Mouse (Mus musculus): ENCODE results near the gene Dyrk1a. TPM values are rescaled to one million over a fixed set of nuclear protein-coding genes. Genes with fewer than 3 reads are reported as not detected.

The Dyrk1a gene
- polyA plus RNA-seq, 1 experiment from 2014 or later: 8.0 TPM

DNA sequence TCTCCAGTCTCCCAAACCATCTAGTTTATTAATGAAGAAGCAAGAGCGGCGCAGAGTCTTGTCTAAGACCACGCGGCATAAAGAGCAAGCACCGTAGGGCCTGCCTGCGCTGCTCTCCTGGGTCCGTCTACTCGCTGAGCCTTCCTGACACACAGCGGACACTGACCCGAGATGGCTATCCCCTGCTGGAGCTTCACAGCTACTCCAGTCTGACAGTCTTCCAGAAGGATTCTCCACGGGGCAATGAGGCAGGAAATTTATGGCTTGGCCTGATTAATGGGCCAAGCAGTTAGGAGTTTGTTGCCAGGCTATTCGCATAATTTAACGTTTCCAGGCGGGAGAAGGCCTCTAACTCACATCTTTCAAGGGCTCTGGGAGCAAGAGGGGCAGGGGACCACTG lies 144.7 kb downstream of the Dyrk1a start:
- H3K9me3 ChIP-seq (ENCODE audit: control insufficient read depth): 0 out of 2 replicates have a peak, but pooled peaks cover 3% of the 10 kb centered on the region
- H3K27me3 ChIP-seq (replicated peaks; ENCODE audit: control insufficient read depth, insufficient read depth, low read length): no peaks in the 10 kb centered on the region
- no peak overlapping the region for H3K4me3 ChIP-seq (ENCODE audit: low read depth, low read length)
- 56% methylated on average over 14 of the region's 14 CpGs for WGBS
- H3K9ac ChIP-seq (ENCODE audit: low read depth, low read length): no peak overlapping the region
- no peak for TF ChIP-seq CTCF (IDR thresholded peaks at IDR 0.05; ENCODE audit: low read depth)
- no peak for ATAC-seq
- no peak overlapping the region for H3K27ac ChIP-seq (ENCODE audit: low read depth, low read length)
- H3K4me1 ChIP-seq (replicated peaks; ENCODE audit: control insufficient read depth, insufficient read depth, low read length): no peaks in the 10 kb centered on the region
- no peaks in the 10 kb centered on the region for H3K36me3 ChIP-seq (ENCODE audit: control insufficient read depth, insufficient read depth)
- no peak overlapping the region for H3K4me2 ChIP-seq (replicated peaks; ENCODE audit: low read depth)

DNA sequence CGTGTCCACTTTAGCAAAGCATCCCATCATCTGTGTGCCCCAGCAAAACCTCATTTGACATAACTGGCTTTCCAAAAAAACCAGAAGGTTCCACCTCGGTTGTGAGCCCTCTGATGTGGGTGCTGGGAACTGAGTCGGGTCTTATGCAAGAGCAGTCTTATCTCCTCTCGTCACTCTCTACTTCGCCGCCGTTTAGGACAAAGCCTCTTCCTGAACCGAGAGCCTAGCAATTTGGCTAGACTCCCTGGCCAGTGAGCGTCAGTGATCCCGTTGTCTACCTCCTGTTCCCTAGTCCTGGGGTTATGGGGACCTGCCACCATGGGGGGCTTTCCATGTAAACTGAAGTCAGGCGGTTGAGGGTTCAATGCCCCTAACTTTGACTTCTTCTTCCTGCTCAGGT lies 147.2 kb downstream of the Dyrk1a start:
- Histone ChIP-seq H3K9ac (ENCODE audit: low read depth, low read length) (no peak overlapping the region), H3K4me3 (ENCODE audit: low read depth, low read length) (no peak overlapping the region), H3K36me3 (ENCODE audit: control insufficient read depth, insufficient read depth) (no peaks in the 10 kb centered on the region), H3K27ac (ENCODE audit: low read depth, low read length) (no peak overlapping the region), H3K4me1 (replicated peaks; ENCODE audit: control insufficient read depth, insufficient read depth, low read length) (no peaks in the 10 kb centered on the region), H3K27me3 (replicated peaks; ENCODE audit: control insufficient read depth, insufficient read depth, low read length) (no peaks in the 10 kb centered on the region), H3K9me3 (ENCODE audit: control insufficient read depth) (0 out of 2 replicates have a peak, but pooled peaks cover 3% of the 10 kb centered on the region), H3K4me2 (replicated peaks; ENCODE audit: low read depth) (no peak overlapping the region)
- no peak for ATAC-seq
- WGBS: 94% methylated on average over 11 of the region's 11 CpGs
- TF ChIP-seq CTCF (IDR thresholded peaks at IDR 0.05; ENCODE audit: low read depth): no peak

DNA sequence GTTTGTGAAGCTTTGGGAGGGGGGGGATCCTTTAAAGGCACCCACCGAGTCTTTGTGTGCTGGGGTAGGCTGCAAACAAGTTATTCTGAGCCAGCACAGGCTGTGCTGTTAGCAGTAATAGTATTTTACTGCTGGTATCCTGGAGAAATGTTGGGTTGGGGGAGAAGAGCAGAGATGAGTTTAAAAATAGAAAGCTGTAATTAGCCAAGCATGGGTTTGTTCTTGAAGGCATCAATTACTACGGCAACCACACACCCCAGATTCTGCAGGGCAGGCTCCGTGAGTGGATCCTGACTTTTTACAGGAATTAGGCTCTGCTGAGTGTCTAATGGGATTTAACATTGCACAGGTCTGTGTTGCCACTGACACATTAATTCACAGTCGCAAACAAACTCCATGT lies 149.1 kb downstream of the Dyrk1a start:
- WGBS: 50% methylated on average over 4 of the region's 4 CpGs
- 0 out of 2 replicates have a peak, but pooled peaks cover 3% of the 10 kb centered on the region for H3K9me3 ChIP-seq (ENCODE audit: control insufficient read depth)
- H3K27me3 ChIP-seq (replicated peaks; ENCODE audit: control insufficient read depth, insufficient read depth, low read length): no peaks in the 10 kb centered on the region
- TF ChIP-seq CTCF (IDR thresholded peaks at IDR 0.05; ENCODE audit: low read depth): no peak
- H3K4me3 ChIP-seq (ENCODE audit: low read depth, low read length): no peak overlapping the region
- no peak for ATAC-seq
- H3K36me3 ChIP-seq (ENCODE audit: control insufficient read depth, insufficient read depth): no peaks in the 10 kb centered on the region
- no peak overlapping the region for H3K4me2 ChIP-seq (replicated peaks; ENCODE audit: low read depth)
- no peak overlapping the region for H3K9ac ChIP-seq (ENCODE audit: low read depth, low read length)
- H3K4me1 ChIP-seq (replicated peaks; ENCODE audit: control insufficient read depth, insufficient read depth, low read length): no peaks in the 10 kb centered on the region
- no peak overlapping the region for H3K27ac ChIP-seq (ENCODE audit: low read depth, low read length)

DNA sequence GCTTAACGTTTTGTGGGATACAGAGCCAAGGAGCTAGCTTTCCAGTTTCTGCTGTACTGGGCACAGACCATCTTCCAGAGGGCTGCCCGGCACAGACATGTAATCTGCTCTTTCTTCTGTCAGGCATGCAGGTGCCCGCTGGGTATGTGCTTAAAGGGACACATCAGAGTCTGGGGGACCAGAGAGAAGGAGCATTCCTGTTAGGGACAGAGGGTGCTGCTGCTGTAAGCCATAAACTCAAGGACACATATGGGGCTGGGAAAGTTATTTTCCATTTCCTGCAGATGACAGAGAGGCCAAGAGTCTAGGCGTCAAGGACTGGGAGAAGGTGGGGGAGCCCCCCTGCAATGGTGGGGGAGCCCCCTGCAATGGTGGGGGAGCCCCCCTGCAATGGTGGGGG lies 149.7 kb downstream of the Dyrk1a start:
- no peak overlapping the region for H3K27ac ChIP-seq (ENCODE audit: low read depth, low read length)
- H3K4me2 ChIP-seq (replicated peaks; ENCODE audit: low read depth): no peak overlapping the region
- WGBS: 70% methylated on average over 4 of the region's 4 CpGs
- no peak for TF ChIP-seq CTCF (IDR thresholded peaks at IDR 0.05; ENCODE audit: low read depth)
- H3K9me3 ChIP-seq (ENCODE audit: control insufficient read depth): 0 out of 2 replicates have a peak, but pooled peaks cover 3% of the 10 kb centered on the region
- H3K27me3 ChIP-seq (replicated peaks; ENCODE audit: control insufficient read depth, insufficient read depth, low read length): no peaks in the 10 kb centered on the region
- H3K36me3 ChIP-seq (ENCODE audit: control insufficient read depth, insufficient read depth): no peaks in the 10 kb centered on the region
- no peak overlapping the region for H3K9ac ChIP-seq (ENCODE audit: low read depth, low read length)
- ATAC-seq: no peak
- no peaks in the 10 kb centered on the region for H3K4me1 ChIP-seq (replicated peaks; ENCODE audit: control insufficient read depth, insufficient read depth, low read length)
- no peak overlapping the region for H3K4me3 ChIP-seq (ENCODE audit: low read depth, low read length)

DNA sequence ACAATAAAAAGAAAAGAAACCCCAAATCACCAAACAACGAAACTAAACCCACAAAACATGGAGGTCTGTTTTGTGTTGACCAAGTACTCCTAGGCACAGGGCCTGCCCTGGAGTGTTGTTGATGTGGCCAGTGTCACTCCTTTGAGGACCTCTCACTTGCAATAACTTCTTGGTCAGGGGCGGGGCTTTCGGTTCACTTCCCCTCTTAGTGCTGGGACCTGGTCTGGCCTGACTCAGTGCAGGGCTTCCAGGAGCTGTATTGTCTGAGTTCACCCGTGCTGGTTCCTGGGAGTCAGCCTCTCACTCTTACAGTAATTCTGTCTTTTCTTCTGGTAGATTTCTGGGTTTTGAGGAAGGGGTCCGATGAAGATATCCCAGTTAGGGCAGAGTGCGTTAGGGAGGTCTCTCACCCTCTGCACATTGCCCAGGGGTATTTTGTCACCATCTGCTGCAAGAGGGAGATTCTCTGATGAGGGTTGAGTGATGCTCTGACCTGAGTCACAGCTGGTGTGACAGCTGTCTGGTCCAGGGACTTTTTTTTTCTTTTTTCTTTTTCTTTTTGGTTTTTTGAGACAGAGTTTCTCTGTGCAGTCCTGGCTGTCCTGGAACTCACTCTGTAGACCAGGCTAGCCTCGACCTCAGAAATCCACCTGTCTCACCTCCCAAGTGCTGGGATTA lies 150.8 kb downstream of the Dyrk1a start:
- Histone ChIP-seq H3K4me2 (replicated peaks; ENCODE audit: low read depth) (no peak overlapping the region), H3K27ac (ENCODE audit: low read depth, low read length) (no peak overlapping the region), H3K9ac (ENCODE audit: low read depth, low read length) (no peak overlapping the region), H3K4me1 (replicated peaks; ENCODE audit: control insufficient read depth, insufficient read depth, low read length) (no peaks in the 10 kb centered on the region), H3K36me3 (ENCODE audit: control insufficient read depth, insufficient read depth) (no peaks in the 10 kb centered on the region), H3K9me3 (ENCODE audit: control insufficient read depth) (0 out of 2 replicates have a peak, but pooled peaks cover 3% of the 10 kb centered on the region), H3K4me3 (ENCODE audit: low read depth, low read length) (no peak overlapping the region), H3K27me3 (replicated peaks; ENCODE audit: control insufficient read depth, insufficient read depth, low read length) (no peaks in the 10 kb centered on the region)
- WGBS: 70% methylated on average over 7 of the region's 7 CpGs
- TF ChIP-seq CTCF (IDR thresholded peaks at IDR 0.05; ENCODE audit: low read depth): no peak
- no peak for ATAC-seq

DNA sequence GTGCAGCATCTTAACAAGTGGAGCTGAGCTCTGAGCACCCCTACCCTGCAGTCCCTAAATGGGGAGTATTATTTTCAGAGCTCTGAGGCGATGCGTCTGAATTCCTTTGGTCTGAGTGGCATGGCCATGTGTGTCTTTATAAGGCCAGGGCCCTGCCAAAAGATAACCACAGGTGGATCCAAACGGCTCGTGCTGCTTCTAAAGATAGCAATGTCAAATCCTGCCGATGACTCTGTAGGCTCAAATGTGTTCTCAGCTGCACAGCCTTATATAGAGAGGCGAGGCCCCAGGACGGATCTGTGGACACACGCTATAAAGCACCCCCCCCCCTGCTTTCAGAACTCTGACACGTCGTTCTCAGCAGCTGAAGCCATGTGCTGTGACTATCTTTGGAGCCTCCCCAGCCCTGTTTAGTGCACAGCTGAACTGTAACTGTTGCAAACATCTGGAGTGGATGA lies 151.8 kb downstream of the Dyrk1a start:
- Histone ChIP-seq H3K36me3 (ENCODE audit: control insufficient read depth, insufficient read depth) (no peaks in the 10 kb centered on the region), H3K27me3 (replicated peaks; ENCODE audit: control insufficient read depth, insufficient read depth, low read length) (no peaks in the 10 kb centered on the region), H3K9me3 (ENCODE audit: control insufficient read depth) (no peaks in the 10 kb centered on the region), H3K4me3 (ENCODE audit: low read depth, low read length) (no peak overlapping the region), H3K9ac (ENCODE audit: low read depth, low read length) (no peak overlapping the region), H3K4me2 (replicated peaks; ENCODE audit: low read depth) (no peak overlapping the region), H3K27ac (ENCODE audit: low read depth, low read length) (no peak overlapping the region), H3K4me1 (replicated peaks; ENCODE audit: control insufficient read depth, insufficient read depth, low read length) (no peaks in the 10 kb centered on the region)
- no peak for ATAC-seq
- WGBS: 44% methylated on average over 10 of the region's 10 CpGs
- TF ChIP-seq CTCF (IDR thresholded peaks at IDR 0.05; ENCODE audit: low read depth): no peak
